Mouse (Mus musculus): ENCODE results near the gene Plekhg4.

The Plekhg4 gene

DNA sequence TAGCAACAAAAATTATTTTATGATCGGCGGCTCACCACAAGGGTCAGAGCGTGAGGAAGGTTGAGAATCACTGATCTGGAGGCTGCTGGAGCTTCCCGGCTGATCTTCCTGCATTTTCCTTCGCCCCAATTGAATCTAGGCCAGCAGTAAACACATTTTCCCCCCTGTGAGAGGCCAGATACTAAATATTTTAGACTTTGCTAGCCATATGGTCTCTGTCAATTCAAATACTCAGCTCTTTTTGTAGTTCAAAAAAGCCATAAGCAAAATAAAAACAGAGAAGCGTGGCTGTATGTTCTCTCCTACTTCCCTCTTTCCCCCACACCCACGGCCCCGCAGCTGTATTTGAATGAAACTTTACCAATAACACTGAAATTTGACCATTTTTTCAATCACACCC, 30.4 kb downstream of the Plekhg4 start:
- no peak for DNase-seq (ENCODE audit: low spot score in 2 of 2)

DNA sequence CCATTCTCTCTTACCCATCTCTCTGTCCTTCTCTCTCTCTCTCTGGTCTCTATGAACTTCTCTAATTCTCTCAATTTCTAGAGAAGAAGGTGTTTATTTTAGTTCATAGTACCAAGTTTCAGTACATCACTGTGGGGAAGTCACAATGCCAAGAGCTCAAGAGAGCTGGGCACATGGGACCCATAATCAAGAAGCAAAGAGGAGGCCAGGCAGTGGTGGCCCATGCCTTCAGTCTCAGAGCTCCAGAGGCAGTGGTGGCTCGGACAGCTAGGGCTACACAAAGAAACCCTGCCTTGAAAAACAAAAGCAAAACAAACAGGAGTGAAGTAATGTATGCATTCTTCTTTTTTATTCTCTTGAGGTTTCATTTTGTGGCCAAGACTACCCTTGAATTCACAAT, 31.4 kb downstream of the Plekhg4 start:
- no peak for DNase-seq (ENCODE audit: low spot score in 2 of 2)

DNA sequence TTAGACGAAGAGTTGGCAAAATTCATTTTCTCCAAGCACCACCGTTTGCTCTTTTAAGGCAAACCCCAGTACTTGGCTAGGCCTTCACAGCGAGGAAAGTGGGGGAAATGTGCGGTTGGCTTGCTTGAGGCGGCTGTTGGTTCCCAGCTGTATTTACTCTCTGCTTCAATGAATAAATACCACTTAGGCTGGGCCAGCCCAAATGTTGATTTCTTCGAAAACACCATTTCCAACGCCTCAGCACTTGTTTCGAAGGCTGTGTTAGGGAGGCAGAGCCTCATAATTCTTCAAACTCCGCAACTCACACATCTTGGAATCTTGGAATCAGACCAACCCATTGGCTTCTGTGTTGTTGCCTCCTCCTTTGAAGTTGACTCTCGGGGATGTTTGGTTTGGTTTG, 33.3 kb downstream of the Plekhg4 start:
- DNase-seq (ENCODE audit: low spot score in 2 of 2): no peak

DNA sequence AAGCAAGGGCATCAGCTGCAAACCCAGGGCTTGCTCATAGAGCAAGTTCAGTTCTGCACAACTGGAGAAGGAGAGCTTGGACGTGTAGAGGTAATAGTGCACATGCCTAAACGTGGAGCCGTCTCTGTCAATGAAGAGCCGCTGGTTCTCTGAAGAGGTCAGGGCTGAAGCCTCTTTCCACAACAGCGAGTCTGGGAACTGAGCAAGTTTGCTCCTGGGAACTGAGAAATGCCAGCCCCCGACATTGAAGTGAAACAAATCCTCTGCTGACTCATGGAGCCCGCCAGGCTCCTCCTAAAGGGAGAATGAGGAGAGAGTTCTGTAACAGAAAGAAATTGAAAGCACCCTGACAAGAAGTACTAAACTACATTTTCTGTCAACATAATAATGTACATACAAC, 35.3 kb downstream of the Plekhg4 start:
- DNase-seq (ENCODE audit: low spot score in 2 of 2): no peak

DNA sequence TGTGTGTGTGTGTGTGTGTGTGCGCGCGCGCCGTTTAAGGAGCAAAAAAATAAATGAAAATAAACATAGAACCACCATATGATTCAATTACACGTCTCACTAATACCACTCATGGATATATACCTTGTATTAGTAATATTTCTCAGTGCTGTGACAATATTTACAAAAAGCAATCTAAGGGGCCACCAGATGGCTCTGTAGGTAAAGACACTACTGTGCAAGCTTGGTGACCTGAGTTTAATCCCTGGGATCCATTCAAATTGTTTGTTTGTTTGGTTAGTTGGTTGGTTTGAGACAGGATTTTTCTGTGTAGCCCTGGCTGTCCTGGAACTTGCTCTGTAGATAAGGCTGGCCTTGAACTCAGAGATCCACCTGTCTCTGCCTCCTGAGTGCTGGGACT, 36.9 kb downstream of the Plekhg4 start:
- no peak for DNase-seq (ENCODE audit: low spot score in 2 of 2)

DNA sequence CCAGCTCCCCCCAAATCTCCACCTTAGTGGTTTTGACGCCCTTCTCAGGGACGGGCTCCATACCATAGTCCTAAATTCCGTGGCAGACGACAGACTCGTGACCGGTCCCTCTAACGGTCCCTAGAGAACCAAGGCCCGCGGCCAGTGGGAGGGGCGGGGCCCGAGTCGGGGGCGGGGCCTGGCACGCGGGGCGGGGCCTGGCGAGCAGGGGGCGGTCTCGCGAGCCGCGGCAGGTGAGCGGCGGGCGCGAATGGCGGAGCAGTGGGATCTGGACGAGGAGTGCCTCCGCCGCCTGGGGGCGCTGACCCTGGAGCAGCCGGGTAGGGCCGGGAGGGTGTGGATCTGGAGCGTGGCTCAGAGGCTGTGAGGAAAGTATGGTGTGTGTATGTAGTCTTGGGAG, 40.3 kb downstream of the Plekhg4 start, which contains the start of the genes Kctd19 and Lrrc36:
Gene Kctd19 (minus strand): TSS at position 112 of the 400 bp plus-strand sequence.
Gene Lrrc36 (plus strand): TSS at position 181 of the 400 bp plus-strand sequence.
- peak in 1 of 2 experiments; percentile 49 for DNase-seq (ENCODE audit: low spot score in 2 of 2)

DNA sequence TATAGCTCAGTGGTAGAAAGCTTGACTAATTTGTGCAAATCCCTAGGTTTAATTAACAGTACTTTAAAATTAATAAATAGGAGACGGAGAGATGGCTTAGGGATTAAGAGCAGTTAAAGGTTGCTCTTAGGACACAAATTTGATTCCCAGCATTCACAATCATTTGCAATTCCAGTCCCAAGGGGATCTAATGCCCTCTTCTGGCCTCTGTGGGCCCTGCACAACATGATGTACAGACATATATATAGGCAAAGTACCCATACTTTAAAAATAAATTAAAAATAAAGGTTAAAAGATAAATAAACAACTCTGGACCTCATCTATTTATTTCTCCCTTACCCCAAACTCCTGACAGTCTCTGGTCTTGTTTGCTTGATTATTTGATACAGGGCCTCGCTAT, 45.9 kb downstream of the Plekhg4 start:
- no peak for DNase-seq (ENCODE audit: low spot score in 2 of 2)

DNA sequence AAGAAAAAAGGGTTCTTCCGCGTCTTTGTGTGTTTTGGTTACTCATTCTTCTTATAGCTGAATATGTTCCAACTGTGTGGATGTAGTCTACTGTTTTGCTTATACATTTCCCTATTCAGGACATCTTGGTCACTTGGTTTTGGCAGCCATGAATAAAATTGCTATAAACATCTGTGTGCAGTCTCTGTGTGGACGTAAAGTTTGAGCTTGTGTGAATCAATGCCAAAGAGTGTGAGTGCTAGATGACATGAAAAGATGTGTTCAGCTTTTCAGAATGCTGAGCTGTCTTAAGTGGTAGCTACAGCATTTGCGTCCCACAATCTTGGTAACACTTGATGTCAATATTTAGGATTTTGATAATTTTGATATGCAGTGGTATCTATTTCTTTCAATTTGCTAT, 46.7 kb downstream of the Plekhg4 start:
- no peak for DNase-seq (ENCODE audit: low spot score in 2 of 2)

DNA sequence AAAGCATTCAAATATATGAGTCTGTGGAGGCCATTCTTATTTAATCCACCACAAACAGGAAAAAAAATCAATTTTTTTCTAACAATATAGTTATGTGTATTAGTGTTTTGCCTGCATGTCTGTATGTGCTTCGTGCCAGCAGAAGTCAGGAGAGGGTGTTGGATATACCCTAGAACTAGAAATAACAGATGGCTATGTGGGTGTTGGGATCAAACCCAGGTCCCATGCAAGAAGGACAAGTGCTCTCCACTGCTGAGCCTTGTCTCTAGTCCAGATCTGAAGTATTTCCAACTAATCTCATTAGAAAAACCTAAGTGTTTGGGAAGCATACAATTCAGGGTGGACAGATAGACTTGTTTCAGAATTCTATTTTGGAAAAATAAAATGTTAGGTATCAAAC, 48.9 kb downstream of the Plekhg4 start:
- DNase-seq (ENCODE audit: low spot score in 2 of 2): no peak

DNA sequence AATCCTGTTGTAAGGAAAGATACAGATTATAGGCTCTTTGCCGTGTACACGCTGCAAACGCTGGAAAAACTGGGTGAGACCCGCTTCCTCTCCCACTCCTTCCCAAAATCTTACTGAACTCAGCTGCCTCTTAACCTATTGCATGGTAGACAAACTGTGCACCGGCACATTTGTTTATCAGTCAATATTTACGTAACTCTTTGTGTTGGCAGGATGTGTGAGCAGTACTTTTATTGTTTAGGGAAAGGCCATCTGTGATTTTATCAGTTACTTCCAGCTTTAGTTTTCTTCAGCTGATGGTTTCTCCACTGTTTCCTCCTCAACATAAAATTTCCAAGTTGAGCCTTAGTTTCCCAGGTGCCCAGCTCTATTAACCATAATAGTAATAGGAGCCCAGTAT, 53.8 kb downstream of the Plekhg4 start:
- DNase-seq (ENCODE audit: low spot score in 2 of 2): no peak

DNA sequence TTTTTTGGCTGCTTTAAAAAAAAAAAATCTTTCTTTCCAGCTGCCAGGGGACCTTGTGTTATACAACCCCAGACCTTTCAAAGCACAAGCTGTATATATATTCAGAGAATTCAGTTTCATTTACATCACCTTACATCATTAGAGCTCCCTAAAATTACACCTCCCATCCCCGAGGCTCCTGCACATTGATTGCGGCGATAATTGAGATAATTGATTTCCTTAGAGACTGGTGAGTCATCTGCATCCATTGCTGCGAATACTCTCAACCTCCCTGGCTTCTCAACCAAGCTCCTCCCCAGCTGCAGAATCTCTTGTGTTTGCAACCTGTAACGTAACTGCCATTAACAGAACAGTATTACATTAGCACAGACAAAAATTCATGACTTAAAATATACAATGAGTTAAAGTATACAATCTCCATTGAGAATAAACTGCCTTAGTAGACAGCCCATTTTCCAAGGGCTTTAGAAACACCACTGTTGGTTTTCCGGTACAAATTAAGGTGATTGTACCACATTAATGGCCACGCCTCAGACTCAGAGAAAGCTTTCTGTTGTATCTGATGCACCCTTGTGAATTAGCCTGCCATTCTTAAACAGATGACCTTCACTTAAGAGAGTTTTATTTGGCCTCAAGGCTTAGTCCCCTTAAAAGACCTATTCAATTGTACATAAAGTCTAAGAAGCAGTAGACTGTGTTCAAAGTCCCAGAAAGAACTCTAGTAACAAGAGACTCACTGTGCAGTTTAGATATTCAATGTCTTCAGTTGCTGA, 58.9 kb downstream of the Plekhg4 start:
- DNase-seq (ENCODE audit: low spot score in 2 of 2): no peak

Data from thymus, postnatal 10 days (tissue).